Mouse (Mus musculus): ENCODE measurements around the gene Zfp711. TPM values are rescaled to one million over a fixed set of nuclear protein-coding genes. Genes with fewer than 3 reads are reported as not detected.

Gene Zfp711
- polyA plus RNA-seq (2012; rRNA removed; ENCODE audit: low replicate concordance), result 0.24 and 0.62 TPM in 2 replicates

GRCm38 (mm10) chrX:112600511-112601305 lies at the start of gene Zfp711:
Zfp711 (plus strand) TSS chrX:112600526.

Other genes starting within 250 kb of the Zfp711 start
- not detected in 2 replicates for gene Satl1, start 193.7 kb upstream of the Zfp711 start, polyA plus RNA-seq (2012; rRNA removed; ENCODE audit: low replicate concordance)
- not detected in 2 replicates for gene 2010106E10Rik, start 105.3 kb upstream of the Zfp711 start, polyA plus RNA-seq (2012; rRNA removed; ENCODE audit: low replicate concordance)
- gene Pof1b, start 98.1 kb downstream of the Zfp711 start, polyA plus RNA-seq (2012; rRNA removed; ENCODE audit: low replicate concordance), result 0.36 TPM in 1 of 2 replicates, not detected in the other